Mouse (Mus musculus): ENCODE results near the gene Cd81. TPM values are rescaled to one million over a fixed set of nuclear protein-coding genes. Genes with fewer than 3 reads are reported as not detected.

The Cd81 gene
- polyA plus RNA-seq, 1 experiment = 92.5 TPM

DNA sequence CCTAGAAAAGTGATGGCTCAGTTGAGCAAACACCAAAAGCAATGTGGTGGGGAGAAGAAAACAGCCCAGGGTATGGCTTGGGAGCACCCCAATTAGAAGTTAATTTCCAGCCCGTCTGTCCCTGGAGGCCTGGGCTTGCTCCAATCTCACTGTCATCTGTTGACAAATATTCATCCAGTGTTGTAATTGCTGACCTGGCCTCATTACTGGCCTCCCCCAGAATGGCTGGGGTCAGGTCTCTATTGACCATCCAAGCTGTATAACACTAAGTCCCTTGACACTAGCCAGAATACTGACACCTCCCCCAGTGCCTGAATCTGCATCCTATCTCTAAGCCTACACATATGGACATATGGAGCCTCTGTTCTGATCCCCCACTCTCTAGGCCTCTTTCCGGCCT lies 24.8 kb downstream of the Cd81 start:
- Histone ChIP-seq H3K27ac (ENCODE audit: control insufficient read depth, insufficient read depth, low read depth, low read length, poor library complexity) (no peak overlapping the region), H3K4me3 (replicated peaks; ENCODE audit: control insufficient read depth, low read depth, low read length) (no peak overlapping the region), H3K4me1 (ENCODE audit: control insufficient read depth, insufficient read depth, low read length) (no peaks in the 10 kb centered on the region)
- TF ChIP-seq CTCF (IDR thresholded peaks at IDR 0.05; ENCODE audit: control insufficient read depth, insufficient read depth, low read length) (no peak), POLR2A (IDR thresholded peaks at IDR 0.05; ENCODE audit: borderline replicate concordance, control insufficient read depth, low read depth, low read length) (no peak)
- 87% methylated on average over 2 of the region's 2 CpGs for WGBS

DNA sequence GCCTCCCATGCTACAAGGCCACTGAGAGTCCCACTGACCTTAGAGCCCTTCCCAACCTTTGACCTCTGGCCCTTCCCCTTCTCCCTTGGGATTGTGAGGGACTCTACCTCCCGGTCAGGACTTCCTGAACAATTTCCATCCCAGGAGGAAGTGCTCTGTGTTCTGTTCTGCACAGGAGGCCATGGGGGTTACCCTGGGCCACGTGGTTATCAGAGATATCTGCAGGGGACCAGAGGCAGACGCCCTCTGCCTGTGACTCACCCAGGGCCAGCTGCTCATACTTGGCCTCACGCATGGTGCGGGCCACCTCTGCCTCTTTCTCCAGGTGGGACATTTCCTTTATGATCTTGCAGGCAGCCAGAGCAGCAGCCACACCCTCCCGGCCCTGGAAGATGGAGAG lies 29.5 kb downstream of the Cd81 start:
- Histone ChIP-seq H3K4me1 (ENCODE audit: control insufficient read depth, insufficient read depth, low read length) (no peaks in the 10 kb centered on the region), H3K4me3 (replicated peaks; ENCODE audit: control insufficient read depth, low read depth, low read length) (no peak overlapping the region), H3K27ac (ENCODE audit: control insufficient read depth, insufficient read depth, low read depth, low read length, poor library complexity) (no peak overlapping the region)
- TF ChIP-seq POLR2A (IDR thresholded peaks at IDR 0.05; ENCODE audit: borderline replicate concordance, control insufficient read depth, low read depth, low read length) (no peak), CTCF (IDR thresholded peaks at IDR 0.05; ENCODE audit: control insufficient read depth, insufficient read depth, low read length) (no peak)
- WGBS = 48% methylated on average over 6 of the region's 6 CpGs

DNA sequence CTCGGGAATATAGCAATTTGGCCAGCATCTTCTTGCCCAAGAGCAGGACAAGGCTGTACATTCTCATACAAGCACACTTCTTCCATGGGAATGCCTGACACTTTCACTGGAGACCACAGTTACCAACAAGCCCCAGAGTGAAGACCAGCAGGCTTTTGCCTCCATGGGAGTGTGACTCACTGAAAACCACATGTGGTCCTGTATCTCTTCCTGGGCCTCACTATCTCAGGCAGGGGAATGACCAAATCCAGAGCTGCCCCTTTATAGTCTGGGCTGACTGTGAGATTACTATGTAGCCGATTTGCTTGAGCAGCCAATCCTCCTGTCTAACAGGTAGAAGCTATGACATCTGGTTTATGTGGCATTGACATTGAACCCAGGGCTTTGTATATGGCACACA lies 31.2 kb downstream of the Cd81 start:
- Histone ChIP-seq H3K4me3 (replicated peaks; ENCODE audit: control insufficient read depth, low read depth, low read length) (no peak overlapping the region), H3K4me1 (ENCODE audit: control insufficient read depth, insufficient read depth, low read length) (no peaks in the 10 kb centered on the region), H3K27ac (ENCODE audit: control insufficient read depth, insufficient read depth, low read depth, low read length, poor library complexity) (no peak overlapping the region)
- TF ChIP-seq POLR2A (IDR thresholded peaks at IDR 0.05; ENCODE audit: borderline replicate concordance, control insufficient read depth, low read depth, low read length) (no peak), CTCF (IDR thresholded peaks at IDR 0.05; ENCODE audit: control insufficient read depth, insufficient read depth, low read length) (no peak)
- 67% methylated on average over 2 of the region's 2 CpGs for WGBS

DNA sequence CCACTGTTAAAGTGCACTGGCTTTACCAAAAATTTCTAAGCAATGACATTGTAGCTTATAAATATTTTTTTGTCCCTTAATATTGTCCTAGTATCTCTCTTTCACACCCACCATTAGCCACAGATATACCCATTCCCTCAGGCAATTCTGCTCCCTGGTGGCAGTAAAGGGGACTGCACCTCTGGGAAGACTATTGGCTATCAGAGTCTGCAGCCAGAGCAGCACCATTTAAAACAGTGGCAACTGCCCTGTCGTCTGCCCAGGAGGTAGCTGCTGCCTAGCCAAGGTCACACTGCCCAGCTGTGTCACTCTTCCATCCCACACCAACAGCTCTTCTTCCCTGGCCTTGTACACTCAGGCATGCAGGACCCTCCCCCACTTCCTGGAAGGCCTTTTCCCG lies 33.8 kb downstream of the Cd81 start:
- no peak overlapping the region for H3K27ac ChIP-seq (ENCODE audit: control insufficient read depth, insufficient read depth, low read depth, low read length, poor library complexity)
- H3K4me3 ChIP-seq (replicated peaks; ENCODE audit: control insufficient read depth, low read depth, low read length) = no peak overlapping the region
- WGBS = 48% methylated on average over 2 of the region's 2 CpGs
- TF ChIP-seq POLR2A (IDR thresholded peaks at IDR 0.05; ENCODE audit: borderline replicate concordance, control insufficient read depth, low read depth, low read length) = no peak
- peak; percentile 72 for TF ChIP-seq CTCF (IDR thresholded peaks at IDR 0.05; ENCODE audit: control insufficient read depth, insufficient read depth, low read length)
- no peaks in the 10 kb centered on the region for H3K4me1 ChIP-seq (ENCODE audit: control insufficient read depth, insufficient read depth, low read length)

DNA sequence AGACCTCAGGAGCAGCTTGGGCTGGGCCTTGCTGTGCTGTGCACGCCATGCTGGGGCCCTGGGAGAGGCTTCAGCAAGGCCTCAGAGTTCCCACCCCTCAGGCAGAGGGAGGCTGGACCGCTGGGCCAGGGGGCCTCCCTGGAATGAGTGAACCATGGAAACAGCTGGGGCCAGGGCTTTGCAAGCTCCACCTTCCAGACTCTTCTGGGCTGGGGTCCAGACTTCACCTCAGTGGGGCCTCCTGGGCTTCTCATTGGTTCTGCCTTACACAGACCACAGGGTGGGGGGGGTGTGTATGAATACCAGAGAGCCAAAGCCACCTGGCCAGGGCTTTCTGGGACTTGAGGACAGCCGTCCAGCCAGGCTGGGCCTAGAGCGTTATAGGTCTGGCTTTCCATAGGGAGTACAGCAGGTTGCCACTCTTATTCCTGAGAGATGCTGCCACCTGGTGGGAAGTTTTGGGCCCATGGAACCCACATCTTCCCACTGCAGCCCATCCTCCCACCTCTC lies 34.6 kb downstream of the Cd81 start:
- TF ChIP-seq POLR2A (IDR thresholded peaks at IDR 0.05; ENCODE audit: borderline replicate concordance, control insufficient read depth, low read depth, low read length) (no peak), CTCF (IDR thresholded peaks at IDR 0.05; ENCODE audit: control insufficient read depth, insufficient read depth, low read length) (peak; percentile 41; the same call in 1 of the 2 replicates)
- 80% methylated on average over 4 of the region's 4 CpGs for WGBS
- Histone ChIP-seq H3K27ac (ENCODE audit: control insufficient read depth, insufficient read depth, low read depth, low read length, poor library complexity) (no peak overlapping the region), H3K4me3 (replicated peaks; ENCODE audit: control insufficient read depth, low read depth, low read length) (no peak overlapping the region), H3K4me1 (ENCODE audit: control insufficient read depth, insufficient read depth, low read length) (no peaks in the 10 kb centered on the region)

DNA sequence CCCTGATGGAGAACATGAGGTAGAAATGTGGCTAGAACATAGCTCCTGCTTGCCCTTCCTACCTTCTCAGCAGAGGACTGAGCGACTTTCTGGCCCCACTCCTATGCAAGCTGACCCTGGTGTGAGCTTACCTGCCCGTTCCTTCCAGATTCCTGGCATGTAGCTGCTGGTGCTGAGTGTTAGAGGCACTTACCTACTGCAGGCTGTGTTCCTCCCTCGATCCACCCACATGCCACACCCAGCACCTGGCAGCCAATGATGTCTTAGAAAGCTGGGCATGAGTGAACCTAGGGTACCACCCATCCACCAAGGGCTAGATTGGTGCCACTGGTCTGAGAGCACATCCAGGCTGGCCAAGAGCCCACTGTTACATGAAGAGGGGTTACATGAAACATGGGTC lies 41.3 kb downstream of the Cd81 start:
- H3K4me1 ChIP-seq (ENCODE audit: control insufficient read depth, insufficient read depth, low read length) = no peaks in the 10 kb centered on the region
- no peak overlapping the region for H3K27ac ChIP-seq (ENCODE audit: control insufficient read depth, insufficient read depth, low read depth, low read length, poor library complexity)
- TF ChIP-seq POLR2A (IDR thresholded peaks at IDR 0.05; ENCODE audit: borderline replicate concordance, control insufficient read depth, low read depth, low read length) = no peak
- TF ChIP-seq CTCF (IDR thresholded peaks at IDR 0.05; ENCODE audit: control insufficient read depth, insufficient read depth, low read length) = no peak
- no peak overlapping the region for H3K4me3 ChIP-seq (replicated peaks; ENCODE audit: control insufficient read depth, low read depth, low read length)
- WGBS = 72% methylated on average over 3 of the region's 3 CpGs

DNA sequence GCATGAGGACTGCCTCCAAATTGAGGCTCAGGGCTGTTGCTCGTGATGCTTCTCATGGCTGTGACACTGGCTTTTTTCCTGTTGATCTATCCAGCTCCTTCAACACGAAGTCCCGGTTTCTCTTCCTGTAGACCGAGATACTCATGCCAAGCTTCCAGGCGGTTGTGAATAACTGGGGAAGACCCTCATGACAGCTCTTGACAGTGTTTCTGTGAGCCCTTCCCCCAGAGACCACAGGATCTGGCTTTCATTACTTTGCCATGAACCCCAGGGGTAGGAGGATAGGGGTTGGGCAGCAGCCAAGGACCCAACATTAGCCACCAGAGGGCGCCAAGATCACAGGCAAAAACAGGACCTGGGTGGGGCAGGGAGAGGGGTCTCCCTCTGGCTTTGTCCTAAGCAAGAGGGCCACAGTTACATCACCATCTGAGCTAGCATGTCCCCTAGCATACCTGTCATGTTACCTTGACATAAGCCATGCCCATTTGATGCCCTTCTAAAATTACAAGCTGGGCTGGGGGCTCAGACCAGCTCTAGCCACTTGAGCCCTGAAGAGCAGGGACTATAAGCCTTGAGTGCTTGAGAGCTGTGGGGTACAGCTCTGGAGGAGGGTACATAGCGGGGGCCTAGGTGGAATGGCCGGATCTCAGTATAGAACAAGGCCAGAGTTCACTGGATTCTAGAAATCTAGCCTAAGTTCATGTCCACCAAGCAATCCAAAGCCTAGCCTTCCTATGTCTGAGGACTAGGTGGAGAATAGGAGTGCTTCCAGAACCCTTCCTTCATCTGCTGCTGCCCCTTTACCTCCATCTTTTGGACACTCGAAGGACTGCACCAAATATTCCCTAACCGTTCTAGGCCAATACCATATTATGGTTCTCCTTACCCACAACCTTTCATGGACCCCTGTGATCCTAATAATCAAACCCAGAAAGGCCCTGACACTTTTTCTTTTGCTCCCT lies 42.3 kb downstream of the Cd81 start, which contains the start of gene Trpm5:
Gene Trpm5 (minus strand): TSS at position 51 of the 962 bp plus-strand sequence.
- TF ChIP-seq POLR2A (IDR thresholded peaks at IDR 0.05; ENCODE audit: borderline replicate concordance, control insufficient read depth, low read depth, low read length) (no peak), CTCF (IDR thresholded peaks at IDR 0.05; ENCODE audit: control insufficient read depth, insufficient read depth, low read length) (peak; percentile 74)
- WGBS = 48% methylated on average over 10 of the region's 10 CpGs
- Histone ChIP-seq H3K27ac (ENCODE audit: control insufficient read depth, insufficient read depth, low read depth, low read length, poor library complexity) (no peak within 1 kb of the TSS), H3K4me3 (replicated peaks; ENCODE audit: control insufficient read depth, low read depth, low read length) (no peak within 1 kb of the TSS), H3K4me1 (ENCODE audit: control insufficient read depth, insufficient read depth, low read length) (no peaks in the 10 kb centered on the region)

DNA sequence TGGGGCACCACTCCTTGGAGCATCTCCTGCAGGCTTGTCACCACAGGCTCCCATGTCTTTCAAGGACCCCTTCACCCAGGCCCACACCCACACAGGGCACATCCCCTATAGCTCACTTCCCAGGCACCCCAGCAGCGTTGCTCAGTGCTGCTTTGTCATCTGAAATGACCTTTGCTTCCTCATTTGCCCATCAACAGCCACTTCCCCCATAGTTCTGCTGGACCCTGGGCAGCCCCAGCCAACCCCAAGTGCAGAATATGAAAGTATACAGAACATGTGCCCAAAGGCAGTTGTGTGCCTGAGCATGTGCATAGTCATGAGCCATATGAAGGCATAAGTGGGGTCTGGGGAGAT lies 43.0 kb downstream of the Cd81 start:
- Histone ChIP-seq H3K4me3 (replicated peaks; ENCODE audit: control insufficient read depth, low read depth, low read length) (no peak overlapping the region), H3K4me1 (ENCODE audit: control insufficient read depth, insufficient read depth, low read length) (no peaks in the 10 kb centered on the region), H3K27ac (ENCODE audit: control insufficient read depth, insufficient read depth, low read depth, low read length, poor library complexity) (no peak overlapping the region)
- TF ChIP-seq POLR2A (IDR thresholded peaks at IDR 0.05; ENCODE audit: borderline replicate concordance, control insufficient read depth, low read depth, low read length) (no peak), CTCF (IDR thresholded peaks at IDR 0.05; ENCODE audit: control insufficient read depth, insufficient read depth, low read length) (no peak)
- 9% methylated on average over 1 of the region's 1 CpGs for WGBS

Measured in bone marrow, adult 2 months (tissue).